Mouse (Mus musculus): ENCODE data around the gene Rabl6. TPM values are rescaled to one million over a fixed set of nuclear protein-coding genes. Genes with fewer than 3 reads are reported as not detected.

The Rabl6 gene
- polyA plus RNA-seq, 1 experiment from 2014 or later = 69.8 TPM

- no peak overlapping the region for H3K4me2 ChIP-seq (replicated peaks; ENCODE audit: low read depth, low read length)
- 91% methylated on average over 2 of the region's 2 CpGs for WGBS
- no peaks in the 10 kb centered on the region for H3K27me3 ChIP-seq (ENCODE audit: insufficient read depth, low read length)
- H3K4me3 ChIP-seq (ENCODE audit: low read length) = no peak overlapping the region
- no peaks in the 10 kb centered on the region for H3K4me1 ChIP-seq (ENCODE audit: insufficient read depth, low read length)
- H3K27ac ChIP-seq (ENCODE audit: low read length) = no peak overlapping the region
- ATAC-seq (ENCODE audit: low FRiP score, low TSS enrichment) = no peak
- H3K9me3 ChIP-seq (ENCODE audit: low read length) = no peaks in the 10 kb centered on the region
- peaks cover 73% of the 10 kb centered on the region for H3K36me3 ChIP-seq (ENCODE audit: insufficient read depth, low read length)
- no peak overlapping the region for H3K9ac ChIP-seq (replicated peaks; ENCODE audit: low read length)
Observed at GRCm38 (mm10) chr2:25600037-25600436, 8.3 kb downstream of the Rabl6 start.

GRCm38 (mm10) chr2:25598749-25599148, 9.6 kb downstream of the Rabl6 start:
- Histone ChIP-seq H3K4me2 (replicated peaks; ENCODE audit: low read depth, low read length) (no peak overlapping the region), H3K9me3 (ENCODE audit: low read length) (no peaks in the 10 kb centered on the region), H3K4me1 (ENCODE audit: insufficient read depth, low read length) (no peaks in the 10 kb centered on the region), H3K4me3 (ENCODE audit: low read length) (no peak overlapping the region), H3K27me3 (ENCODE audit: insufficient read depth, low read length) (no peaks in the 10 kb centered on the region), H3K27ac (ENCODE audit: low read length) (no peak overlapping the region), H3K9ac (replicated peaks; ENCODE audit: low read length) (no peak overlapping the region), H3K36me3 (ENCODE audit: insufficient read depth, low read length) (peaks cover 74% of the 10 kb centered on the region)
- WGBS = 95% methylated on average over 1 of the region's 1 CpGs
- no peak for ATAC-seq (ENCODE audit: low FRiP score, low TSS enrichment)

GRCm38 (mm10) chr2:25596765-25597510, 11.4 kb downstream of the Rabl6 start:
- no peak for ATAC-seq (ENCODE audit: low FRiP score, low TSS enrichment)
- Histone ChIP-seq H3K4me1 (ENCODE audit: insufficient read depth, low read length) (no peaks in the 10 kb centered on the region), H3K4me3 (ENCODE audit: low read length) (no peak overlapping the region), H3K27me3 (ENCODE audit: insufficient read depth, low read length) (no peaks in the 10 kb centered on the region), H3K36me3 (ENCODE audit: insufficient read depth, low read length) (peaks cover 89% of the 10 kb centered on the region), H3K9ac (replicated peaks; ENCODE audit: low read length) (no peak overlapping the region), H3K9me3 (ENCODE audit: low read length) (no peaks in the 10 kb centered on the region), H3K27ac (ENCODE audit: low read length) (no peak overlapping the region), H3K4me2 (replicated peaks; ENCODE audit: low read depth, low read length) (no peak overlapping the region)
- WGBS = 94% methylated on average over 5 of the region's 5 CpGs

- Histone ChIP-seq H3K9ac (replicated peaks; ENCODE audit: low read length) (no peak overlapping the region), H3K27ac (ENCODE audit: low read length) (no peak overlapping the region), H3K27me3 (ENCODE audit: insufficient read depth, low read length) (no peaks in the 10 kb centered on the region), H3K4me3 (ENCODE audit: low read length) (no peak overlapping the region), H3K9me3 (ENCODE audit: low read length) (no peaks in the 10 kb centered on the region), H3K4me2 (replicated peaks; ENCODE audit: low read depth, low read length) (no peak overlapping the region), H3K36me3 (ENCODE audit: insufficient read depth, low read length) (peaks cover 81% of the 10 kb centered on the region), H3K4me1 (ENCODE audit: insufficient read depth, low read length) (no peaks in the 10 kb centered on the region)
- no peak for ATAC-seq (ENCODE audit: low FRiP score, low TSS enrichment)
- 74% methylated on average over 2 of the region's 2 CpGs for WGBS
Observed at GRCm38 (mm10) chr2:25591863-25592262, 16.5 kb downstream of the Rabl6 start.

- no peak overlapping the region for H3K4me3 ChIP-seq (ENCODE audit: low read length)
- H3K27me3 ChIP-seq (ENCODE audit: insufficient read depth, low read length) = no peaks in the 10 kb centered on the region
- H3K4me2 ChIP-seq (replicated peaks; ENCODE audit: low read depth, low read length) = no peak overlapping the region
- no peak overlapping the region for H3K9ac ChIP-seq (replicated peaks; ENCODE audit: low read length)
- H3K4me1 ChIP-seq (ENCODE audit: insufficient read depth, low read length) = no peaks in the 10 kb centered on the region
- ATAC-seq (ENCODE audit: low FRiP score, low TSS enrichment) = no peak
- H3K36me3 ChIP-seq (ENCODE audit: insufficient read depth, low read length) = peaks cover 79% of the 10 kb centered on the region
- 94% methylated on average over 8 of the region's 8 CpGs for WGBS
- no peaks in the 10 kb centered on the region for H3K9me3 ChIP-seq (ENCODE audit: low read length)
- no peak overlapping the region for H3K27ac ChIP-seq (ENCODE audit: low read length)
Observed at GRCm38 (mm10) chr2:25588227-25588907, 20.0 kb downstream of the Rabl6 start.

GRCm38 (mm10) chr2:25587290-25587689, 21.0 kb downstream of the Rabl6 start:
- no peak for ATAC-seq (ENCODE audit: low FRiP score, low TSS enrichment)
- H3K27me3 ChIP-seq (ENCODE audit: insufficient read depth, low read length) = no peaks in the 10 kb centered on the region
- H3K4me3 ChIP-seq (ENCODE audit: low read length) = no peak overlapping the region
- H3K4me2 ChIP-seq (replicated peaks; ENCODE audit: low read depth, low read length) = no peak overlapping the region
- peaks cover 71% of the 10 kb centered on the region for H3K36me3 ChIP-seq (ENCODE audit: insufficient read depth, low read length)
- H3K27ac ChIP-seq (ENCODE audit: low read length) = no peak overlapping the region
- H3K4me1 ChIP-seq (ENCODE audit: insufficient read depth, low read length) = peaks cover 6% of the 10 kb centered on the region; the same call in 1 of the 2 replicates
- 89% methylated on average over 8 of the region's 8 CpGs for WGBS
- H3K9ac ChIP-seq (replicated peaks; ENCODE audit: low read length) = no peak overlapping the region
- no peaks in the 10 kb centered on the region for H3K9me3 ChIP-seq (ENCODE audit: low read length)

- Histone ChIP-seq H3K4me3 (ENCODE audit: low read length) (no peak overlapping the region), H3K9me3 (ENCODE audit: low read length) (no peaks in the 10 kb centered on the region), H3K36me3 (ENCODE audit: insufficient read depth, low read length) (peaks cover 56% of the 10 kb centered on the region), H3K27me3 (ENCODE audit: insufficient read depth, low read length) (peaks cover 6% of the 10 kb centered on the region), H3K4me1 (ENCODE audit: insufficient read depth, low read length) (peaks cover 17% of the 10 kb centered on the region), H3K9ac (replicated peaks; ENCODE audit: low read length) (no peak overlapping the region), H3K27ac (ENCODE audit: low read length) (no peak overlapping the region), H3K4me2 (replicated peaks; ENCODE audit: low read depth, low read length) (no peak overlapping the region)
- no peak for ATAC-seq (ENCODE audit: low FRiP score, low TSS enrichment)
- WGBS = 78% methylated on average over 3 of the region's 3 CpGs
Observed at GRCm38 (mm10) chr2:25585601-25586000, 22.7 kb downstream of the Rabl6 start.

- 88% methylated on average over 4 of the region's 4 CpGs for WGBS
- Histone ChIP-seq H3K27me3 (ENCODE audit: insufficient read depth, low read length) (peaks cover 14% of the 10 kb centered on the region), H3K27ac (ENCODE audit: low read length) (no peak overlapping the region), H3K36me3 (ENCODE audit: insufficient read depth, low read length) (peaks cover 49% of the 10 kb centered on the region), H3K4me3 (ENCODE audit: low read length) (no peak overlapping the region), H3K4me2 (replicated peaks; ENCODE audit: low read depth, low read length) (no peak overlapping the region), H3K4me1 (ENCODE audit: insufficient read depth, low read length) (peaks cover 19% of the 10 kb centered on the region), H3K9me3 (ENCODE audit: low read length) (no peaks in the 10 kb centered on the region), H3K9ac (replicated peaks; ENCODE audit: low read length) (no peak overlapping the region)
- no peak for ATAC-seq (ENCODE audit: low FRiP score, low TSS enrichment)
Observed at GRCm38 (mm10) chr2:25584856-25585255, 23.5 kb downstream of the Rabl6 start.

GRCm38 (mm10) chr2:25584152-25584551, 24.2 kb downstream of the Rabl6 start:
- Histone ChIP-seq H3K4me3 (ENCODE audit: low read length) (no peak overlapping the region), H3K27ac (ENCODE audit: low read length) (no peak overlapping the region), H3K4me2 (replicated peaks; ENCODE audit: low read depth, low read length) (no peak overlapping the region), H3K4me1 (ENCODE audit: insufficient read depth, low read length) (peaks cover 26% of the 10 kb centered on the region), H3K9me3 (ENCODE audit: low read length) (no peaks in the 10 kb centered on the region), H3K36me3 (ENCODE audit: insufficient read depth, low read length) (peaks cover 48% of the 10 kb centered on the region), H3K9ac (replicated peaks; ENCODE audit: low read length) (no peak overlapping the region), H3K27me3 (ENCODE audit: insufficient read depth, low read length) (peaks cover 21% of the 10 kb centered on the region)
- whole genome bisulfite sequencing = 88% methylated on average over 3 of the region's 3 CpGs
- no peak for ATAC-seq (ENCODE audit: low FRiP score, low TSS enrichment)

GRCm38 (mm10) chr2:25583571-25583970, 24.8 kb downstream of the Rabl6 start:
- H3K4me3 ChIP-seq (ENCODE audit: low read length) = no peak overlapping the region
- H3K36me3 ChIP-seq (ENCODE audit: insufficient read depth, low read length) = peaks cover 45% of the 10 kb centered on the region
- no peak overlapping the region for H3K9ac ChIP-seq (replicated peaks; ENCODE audit: low read length)
- no peak overlapping the region for H3K4me2 ChIP-seq (replicated peaks; ENCODE audit: low read depth, low read length)
- H3K27ac ChIP-seq (ENCODE audit: low read length) = no peak overlapping the region
- ATAC-seq (ENCODE audit: low FRiP score, low TSS enrichment) = no peak
- WGBS = 57% methylated on average over 4 of the region's 4 CpGs
- peaks cover 27% of the 10 kb centered on the region for H3K27me3 ChIP-seq (ENCODE audit: insufficient read depth, low read length)
- peaks cover 32% of the 10 kb centered on the region for H3K4me1 ChIP-seq (ENCODE audit: insufficient read depth, low read length)
- H3K9me3 ChIP-seq (ENCODE audit: low read length) = no peaks in the 10 kb centered on the region

Measured in kidney, embryonic 16.5 days (tissue).